Mouse (Mus musculus): Measurements from ENCODE around the gene Vgll2. TPM values are rescaled to one million over a fixed set of nuclear protein-coding genes. Genes with fewer than 3 reads are reported as not detected.

The Vgll2 gene
- 0.16 TPM in 1 of 2 replicates, not detected in the other for polyA plus RNA-seq (2021; fragmentation: Nextera tagmentation)
- long read RNA-seq, experiment 1 = 0 reads
- long read RNA-seq, experiment 2 = 0 reads

DNA sequence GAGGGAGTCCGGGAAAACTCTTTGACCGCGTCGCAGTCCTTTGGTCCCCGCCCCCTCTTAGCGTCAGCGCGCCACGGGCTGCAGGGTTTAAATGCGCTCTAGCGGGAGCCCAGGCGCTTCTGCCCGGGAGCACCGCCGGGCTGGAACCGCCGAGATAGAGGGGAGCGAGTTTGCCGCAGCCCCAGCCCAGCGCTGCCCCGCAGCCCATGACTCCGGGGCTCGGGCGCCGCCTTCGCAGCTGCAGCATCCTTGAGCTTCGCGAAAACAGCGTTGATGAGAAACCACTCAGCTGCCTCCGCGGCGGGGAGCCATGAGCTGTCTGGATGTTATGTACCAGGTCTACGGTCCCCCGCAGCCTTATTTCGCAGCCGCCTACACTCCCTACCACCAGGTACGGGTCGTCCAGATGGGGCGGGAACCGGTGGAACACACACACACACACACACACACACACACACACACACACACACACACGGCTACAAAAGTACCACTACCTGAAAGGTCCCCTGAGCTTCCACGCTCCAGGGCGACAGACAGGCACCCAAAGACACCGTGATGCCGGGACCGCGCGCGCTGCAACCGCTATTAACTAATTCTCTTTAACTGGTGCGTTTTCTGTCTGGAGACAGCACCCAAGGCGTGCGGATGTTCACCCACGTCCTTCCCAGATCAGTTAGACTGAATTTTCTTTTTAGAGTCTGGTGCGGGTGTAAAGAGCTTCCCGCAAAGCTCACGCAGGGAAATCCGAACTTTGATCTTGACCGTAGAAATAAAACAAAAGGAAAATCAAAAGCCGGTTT, at the start of gene Vgll2:
Vgll2 (plus strand) TSS at position 90 of the 800 bp plus-strand sequence.

Small RNA genes lying within 50 kb of the gene (microRNA-seq; reads per million reads assigned to microRNA genes)
- not detected for gene Gm24084

Other genes starting within 250 kb of the Vgll2 start
- gene Ros1, start 172.7 kb downstream of the Vgll2 start, polyA plus RNA-seq (2021; fragmentation: Nextera tagmentation) = not detected in 2 replicates
- gene Dcbld1, start 211.1 kb downstream of the Vgll2 start, polyA plus RNA-seq (2021; fragmentation: Nextera tagmentation) = 6.0 and 7.2 TPM in 2 replicates

All from layer of hippocampus, adult 6 months (tissue).